Comparison of ENCODE assay signal across 11 mouse cellular contexts in the genomic region with DNA sequence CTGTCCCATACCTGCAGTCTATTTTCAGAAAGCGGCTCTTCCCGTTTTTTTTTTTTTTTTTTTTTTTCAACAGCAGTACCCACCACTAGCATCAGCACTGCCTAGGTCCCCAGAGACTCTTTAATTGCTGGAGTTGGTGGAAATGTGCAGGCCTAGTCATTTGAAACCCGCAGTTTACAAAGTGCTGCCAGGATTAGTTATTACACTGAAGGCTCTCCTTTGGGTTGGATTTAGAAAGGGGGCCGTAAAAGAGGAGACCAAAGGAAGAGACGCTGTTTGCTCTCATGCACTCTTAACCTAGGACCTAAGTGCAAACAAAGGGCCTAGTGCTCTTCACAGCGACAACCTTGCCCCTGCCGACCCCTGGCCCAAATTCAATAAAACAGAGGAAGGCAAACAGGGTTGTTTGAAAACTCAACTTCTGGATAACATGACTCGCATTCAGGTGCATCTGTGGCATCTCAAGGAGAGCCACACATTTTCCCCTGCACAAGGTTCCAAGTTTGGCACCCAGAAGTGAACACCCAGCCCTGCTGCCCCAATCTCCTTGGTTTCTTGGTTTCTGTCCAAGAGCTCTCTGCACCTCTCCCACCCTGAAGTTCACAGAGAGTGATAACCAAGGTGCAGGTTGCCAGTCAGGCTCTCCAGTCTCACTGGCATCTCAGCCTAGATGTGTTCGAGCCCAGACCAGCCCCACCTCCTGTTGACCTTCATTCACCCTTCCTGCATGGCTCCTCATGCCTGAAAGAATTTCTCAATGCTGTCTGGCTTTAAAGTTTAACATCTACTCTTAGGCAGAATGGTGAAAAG. TPM values are rescaled to one million over a fixed set of nuclear protein-coding genes. Genes with fewer than 3 reads are reported as not detected.
DNase-seq lines count a peak whose midpoint lies in the region; ATAC-seq and TF ChIP-seq lines count a peak whose summit lies in the region.
"Had no signal": no experiment of that assay in that cellular context is flagged by ENCODE, and none has a peak within 500 bp of the region (broad histone marks: within the 10 kb centered on the region; RNA-seq: fewer than 3 reads in every experiment).

No protein-coding gene starts in this region.

- no peak for TF ChIP-seq CTCF in CH12.LX (conservative IDR thresholded peaks at IDR 0.05 in 1 of 2, IDR thresholded peaks at IDR 0.05 in 1 of 2; ENCODE audit: low read depth in 2 of 2, low read length in 2 of 2)

- in situ Hi-C loops in CH12.LX (cut with MboI; ENCODE audit: low pct_ligation_motif_present, low pct_unique_long_range_greater_than_20kb, low sequenced_read_pairs) = no loop called here

- dilution Hi-C loops in CH12.LX (cut with MboI; ENCODE audit: extremely low pct_ligation_motif_present, extremely low pct_unique_long_range_greater_than_20kb, low sequenced_read_pairs) = no loop called here

- H3K27me3 ChIP-seq in CH12.LX (replicated peaks) = no peaks in the 10 kb centered on the region
- 0 out of 2 replicates have a peak, but pooled peaks cover 3% of the 10 kb centered on the region for H3K27me3 ChIP-seq in limb, embryonic 13.5 days

- no peak for TF ChIP-seq RAD21 in CH12.LX (IDR thresholded peaks at IDR 0.05; ENCODE audit: low read depth, low read length)

- H3K36me3 ChIP-seq in CH12.LX (replicated peaks in 1 of 2; ENCODE audit: control insufficient read depth in 1 of 2, insufficient read depth in 1 of 2, low read length in 1 of 2) = no peaks in the 10 kb centered on the region
- no peaks in the 10 kb centered on the region for H3K36me3 ChIP-seq in limb, embryonic 13.5 days

- peak; percentile 74 for ATAC-seq in limb, embryonic 13.5 days (ENCODE audit: low FRiP score, low read depth)
- ATAC-seq in cerebellum, adult (ENCODE audit: insufficient number of reproducible peaks, low FRiP score, low TSS enrichment) = no peak
- no peak for ATAC-seq in erythroid progenitor cell, adult 5-6 weeks (replicated peaks; ENCODE audit: low FRiP score, poor library complexity, severe bottlenecking)
- ATAC-seq: inflammation-experienced regulatory T-cells, adult 6 months; Patski had no signal

- H3K4me3 ChIP-seq in CH12.LX (replicated peaks in 1 of 3; ENCODE audit: low read depth in 2 of 3, low read length in 2 of 3, poor library complexity in 1 of 3) = no peak overlapping the region
- H3K4me3 ChIP-seq in limb, embryonic 13.5 days = no peak overlapping the region
- H3K4me3 ChIP-seq: erythroblast, embryonic 14.5 days had no signal

- no peak for TF ChIP-seq EP300 in CH12.LX (IDR thresholded peaks at IDR 0.05; ENCODE audit: low read length)

- WGBS in limb, embryonic 13.5 days = 18% methylated on average over 9 of the region's 9 CpGs

- H3K4me2 ChIP-seq in CH12.LX (ENCODE audit: insufficient read depth, low read depth, poor library complexity, severe bottlenecking) = peak overlapping the region; percentile 64; the same call in 1 of the 2 replicates
- peak overlapping the region; percentile 40 for H3K4me2 ChIP-seq in limb, embryonic 13.5 days (replicated peaks)

- TF ChIP-seq POLR2A in CH12.LX (IDR thresholded peaks at IDR 0.05; ENCODE audit: low read depth, low read length) = no peak

- peak; percentile 30 for DNase-seq in embryo, embryonic 10 days (ENCODE audit: low spot score)
- no peak for DNase-seq in embryo, embryonic 9.5 days (ENCODE audit: extremely low spot score)
- DNase-seq in CH12.LX (ENCODE audit: extremely low read depth) = peak; percentile 40
- DNase-seq in heart, postnatal 10 days = peak; percentile 44 to 55
- no peak for DNase-seq in layer of hippocampus, adult 18-20 months (ENCODE audit: low spot score in 2 of 2)

- intact Hi-C loops in heart, postnatal 10 days (cut with DNase I) = no loop called here

- H3K79me2 ChIP-seq in CH12.LX (replicated peaks; ENCODE audit: control insufficient read depth, extremely low read depth, insufficient read depth, poor library complexity, severe bottlenecking) = no peaks in the 10 kb centered on the region

- H3K27ac ChIP-seq in CH12.LX (ENCODE audit: insufficient read depth, low read depth) = no peak overlapping the region
- H3K27ac ChIP-seq in limb, embryonic 13.5 days = no peak overlapping the region

- peaks cover 8 to 21% of the 10 kb centered on the region in 2 experiments for H3K4me1 ChIP-seq in CH12.LX (ENCODE audit: control insufficient read depth in 1 of 2, insufficient read depth in 2 of 2)
- H3K4me1 ChIP-seq in limb, embryonic 13.5 days = peaks cover 36% of the 10 kb centered on the region

- no peak overlapping the region for H3K9ac ChIP-seq in CH12.LX (ENCODE audit: insufficient read depth, low read depth)
- no peak overlapping the region for H3K9ac ChIP-seq in limb, embryonic 13.5 days

- H3K9me3 ChIP-seq in CH12.LX (replicated peaks; ENCODE audit: low read length) = no peaks in the 10 kb centered on the region
- no peaks in the 10 kb centered on the region for H3K9me3 ChIP-seq in limb, embryonic 13.5 days

TF ChIP-seq in CH12.LX, 34 proteins besides CTCF, POLR2A, EP300 and RAD21:
- TF ChIP-seq ZNF384 (IDR thresholded peaks at IDR 0.05; ENCODE audit: low read depth, low read length) (peak; percentile 85), POLR2AphosphoS2 (IDR thresholded peaks at IDR 0.05; ENCODE audit: low read depth, low read length) (no peak), ZKSCAN1 (IDR thresholded peaks at IDR 0.05; ENCODE audit: borderline replicate concordance, low read depth, low read length) (no peak), USF2 (conservative IDR thresholded peaks at IDR 0.05; ENCODE audit: low read depth, low read length) (no peak)

RNA-seq across cellular contexts. Expression of gene Hlf, which starts 34.0 kb away (rescaled TPM):
- total RNA-seq in CH12.LX (2012; rRNA removed) (0.04 TPM in 1 of 2 replicates, not detected in the other), CH12.LX (2014; rRNA removed) (0.05 and 0.08 TPM in 2 replicates)
- polyA plus RNA-seq in CH12.LX (2012; ENCODE audit: insufficient read length, low read depth) = 0.22 and 0.36 TPM in 2 replicates
- 10 to 100 TPM; 15.7 to 22.1 TPM for total RNA-seq in heart, postnatal 10 days (2021)
- 1.3 and 1.9 TPM in 2 replicates for polyA plus RNA-seq in limb, embryonic 13.5 days (2015; fragmentation: Nextera tagmentation; extraction: Ambion mirVana)
- total RNA-seq in layer of hippocampus, adult 18-20 months (2021) = 100 to 1,000 TPM in 1 of 2 experiments, 10 to 100 TPM in 1; 96.0 to 105 TPM
- total RNA-seq in erythroid progenitor cell, adult 5-6 weeks (2015; ENCODE audit: low replicate concordance) = 1.4 and 3.4 TPM in 2 replicates
- 0.51 TPM in 1 of 2 replicates, not detected in the other for total RNA-seq in erythroid progenitor cell, adult 5-6 weeks (2017; ENCODE audit: low replicate concordance)

Comparison
In these comparisons a context has a peak if more than half of its experiments do, and no peak if none do; other contexts are left out.
1. DNase-seq: peak in embryo, embryonic 10 days (single experiment), CH12.LX (single experiment) and heart, postnatal 10 days (2 of 2); none in embryo, embryonic 9.5 days (single experiment) and layer of hippocampus, adult 18-20 months (0 of 2).
2. RNA of gene Hlf, which starts 34.0 kb away (total RNA-seq): 96.0 to 105 TPM in layer of hippocampus, adult 18-20 months; 15.7 to 22.1 TPM in heart, postnatal 10 days, 0.51 to 3.4 TPM in erythroid progenitor cell, adult 5-6 weeks and 0.04 to 0.08 TPM in CH12.LX; every median in the first group is over 4 times any median in the second.